Mouse (Mus musculus) spleen, postnatal 36 days (tissue): ENCODE data around the gene Rsph14.
A peak's percentile ranks its signal among the peaks of the same experiment; 100 is the strongest.
"Not testable (repeated sequence)": the region's sequence is repeated elsewhere in the genome, so short reads cannot be mapped to it uniquely, and the experiment has no call there.

Source experiments
- DNase-seq, 2 experiments: peaks; one replicate each; pipeline ENCODE4 v3.0.0; 2022; ENCODE audit warnings: low spot score in 2 of 2, mixed read lengths in 1 of 2

Rsph14 gene

DNA sequence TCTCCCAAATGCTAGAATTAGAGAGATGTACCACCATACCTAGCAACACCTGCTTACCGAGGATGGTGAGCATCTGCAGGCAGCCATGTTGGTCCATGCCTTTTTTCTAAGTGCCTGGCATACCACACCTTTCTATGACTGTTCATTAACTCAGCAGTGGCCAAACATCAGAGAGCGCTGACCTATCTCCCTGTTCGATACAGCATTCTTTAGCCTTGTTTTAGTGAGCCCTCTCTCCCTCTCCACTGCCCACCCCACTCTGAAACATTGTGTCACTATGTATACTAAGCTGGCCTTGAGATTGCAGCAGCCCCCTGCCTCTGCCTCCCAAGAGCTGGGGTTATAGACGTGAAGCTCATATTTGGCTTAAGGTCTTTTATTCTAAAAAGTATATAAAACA lies 21.3 kb upstream of the Rsph14 start:
- DNase-seq = no peak

DNA sequence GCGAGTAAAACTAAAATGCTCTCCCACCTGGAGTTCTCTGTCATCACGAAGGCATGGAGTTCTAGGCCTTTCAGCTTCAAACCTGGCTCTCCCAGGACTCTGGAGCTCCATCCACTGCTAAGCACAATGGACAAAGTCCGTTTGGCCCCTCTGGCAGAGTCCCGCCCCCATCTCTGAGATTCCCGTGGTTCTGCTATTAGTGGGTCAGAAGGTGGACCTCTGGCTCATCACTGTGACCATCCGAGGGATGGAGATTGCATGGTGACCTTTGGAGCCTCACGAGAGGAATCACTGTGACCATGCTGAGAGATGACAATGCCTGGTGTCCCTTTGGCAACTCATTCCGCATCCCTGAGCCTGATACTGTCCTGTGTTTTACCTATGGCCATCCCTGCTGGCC lies 20.5 kb upstream of the Rsph14 start:
- DNase-seq = no peak

DNA sequence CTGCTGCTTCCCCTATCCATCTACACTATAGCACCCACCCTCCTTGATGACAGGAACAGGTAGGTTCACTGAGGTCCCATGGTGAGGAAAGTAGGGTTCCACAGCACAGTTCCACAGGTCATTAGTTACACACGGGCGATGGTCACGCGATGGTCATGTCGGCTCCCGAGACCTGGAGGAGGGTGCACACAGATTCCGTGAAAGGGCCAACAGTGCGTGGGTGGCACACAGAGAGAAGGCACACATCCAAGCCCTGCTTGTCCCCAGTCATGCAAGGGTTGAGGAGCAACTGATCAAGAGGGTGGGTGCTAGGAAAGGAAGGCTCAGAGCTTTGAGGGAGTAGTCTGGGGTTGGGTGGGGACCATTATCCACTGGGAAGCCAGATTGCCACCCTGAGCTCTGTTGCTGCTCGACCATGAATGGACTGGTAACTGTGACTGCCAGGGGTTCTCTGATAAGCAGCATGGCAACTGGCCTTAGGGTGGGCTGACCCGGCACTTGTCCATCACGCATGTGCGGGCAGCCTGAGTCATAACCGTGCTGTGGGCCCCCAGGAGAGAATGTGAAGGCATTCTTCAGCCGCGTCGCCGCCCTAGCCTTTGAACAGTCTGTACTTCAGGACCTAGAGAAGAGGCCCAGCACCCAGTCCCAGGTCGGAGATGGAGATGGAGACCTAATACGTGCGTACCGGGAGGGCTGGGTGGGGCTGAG lies 19.1 kb upstream of the Rsph14 start:
- no peak for DNase-seq

DNA sequence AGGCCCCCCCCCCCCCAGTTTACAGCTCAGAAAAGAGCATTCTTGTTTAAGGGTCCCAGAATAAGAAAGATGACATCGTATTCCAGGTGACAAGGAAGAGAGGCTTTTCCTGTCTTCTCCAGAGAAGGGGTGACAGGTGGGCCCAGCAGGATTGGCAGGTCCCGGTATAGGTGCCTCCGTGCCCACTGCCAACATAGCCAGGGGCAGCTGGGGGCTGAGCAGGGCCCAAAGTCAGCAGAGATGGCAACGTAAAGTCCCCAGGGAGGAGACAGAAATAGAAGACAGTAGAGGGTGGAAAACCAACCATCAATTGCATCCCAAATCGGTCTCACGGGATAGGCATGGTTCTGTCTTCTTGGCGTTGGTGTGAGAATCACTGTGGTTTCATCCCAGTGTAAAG lies 16.3 kb upstream of the Rsph14 start:
- DNase-seq = no peak

DNA sequence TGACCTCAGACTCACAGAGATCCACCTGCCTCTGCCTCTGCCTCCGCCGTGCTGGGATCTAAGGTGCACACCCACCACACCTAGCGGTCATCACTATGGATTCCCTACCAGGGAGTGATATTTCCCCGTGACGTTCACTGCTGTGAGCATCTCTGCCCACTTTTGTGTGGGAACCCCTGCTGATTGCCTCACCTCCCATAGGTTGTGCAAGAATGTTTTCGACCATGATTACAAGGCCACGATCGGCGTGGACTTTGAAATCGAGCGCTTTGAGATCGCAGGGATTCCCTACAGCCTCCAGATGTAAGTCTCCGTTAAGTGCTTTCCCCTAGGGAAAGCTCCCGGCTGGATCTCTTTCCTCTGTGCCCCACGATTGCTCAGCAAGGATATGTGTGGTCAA lies 13.4 kb upstream of the Rsph14 start:
- no peak for DNase-seq

DNA sequence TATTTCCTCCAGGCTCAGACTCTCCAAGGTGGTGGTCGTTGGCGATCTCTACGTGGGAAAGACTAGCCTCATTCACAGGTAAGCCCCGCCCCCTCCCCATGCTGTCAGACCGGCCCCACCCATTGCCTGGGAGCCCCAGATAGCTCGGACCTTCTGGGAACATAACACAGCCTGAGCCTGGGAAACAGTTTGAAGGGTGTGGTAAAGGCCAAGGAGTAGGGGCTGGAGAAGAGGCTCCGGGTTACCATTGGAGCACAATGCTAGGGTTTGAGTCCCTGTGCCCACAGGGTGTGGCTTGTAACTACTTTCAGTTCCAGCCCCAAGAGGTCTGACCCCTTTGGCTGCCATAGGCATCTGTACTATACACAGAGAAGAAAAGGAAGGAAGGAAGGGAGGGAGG lies 12.1 kb upstream of the Rsph14 start:
- no peak for DNase-seq

DNA sequence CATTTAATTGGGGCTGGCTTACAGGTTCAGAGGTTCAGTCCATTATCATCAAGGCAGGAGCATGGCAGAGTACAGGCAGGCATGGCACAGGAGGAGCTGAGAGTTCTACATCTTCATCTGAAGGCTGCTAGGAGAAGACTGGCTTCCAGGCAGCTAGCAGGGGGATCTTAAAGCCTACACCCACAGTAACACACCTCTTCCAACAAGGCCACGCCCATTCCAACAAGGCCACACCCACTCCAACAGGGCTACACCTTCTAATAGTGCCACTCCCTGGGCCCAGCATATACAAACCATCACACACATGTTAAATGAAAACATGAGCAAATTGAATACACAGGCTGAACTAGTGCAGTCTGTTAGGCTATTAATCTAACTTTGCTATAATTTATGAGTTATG lies 9.7 kb upstream of the Rsph14 start:
- DNase-seq = not testable (repeated sequence)

DNA sequence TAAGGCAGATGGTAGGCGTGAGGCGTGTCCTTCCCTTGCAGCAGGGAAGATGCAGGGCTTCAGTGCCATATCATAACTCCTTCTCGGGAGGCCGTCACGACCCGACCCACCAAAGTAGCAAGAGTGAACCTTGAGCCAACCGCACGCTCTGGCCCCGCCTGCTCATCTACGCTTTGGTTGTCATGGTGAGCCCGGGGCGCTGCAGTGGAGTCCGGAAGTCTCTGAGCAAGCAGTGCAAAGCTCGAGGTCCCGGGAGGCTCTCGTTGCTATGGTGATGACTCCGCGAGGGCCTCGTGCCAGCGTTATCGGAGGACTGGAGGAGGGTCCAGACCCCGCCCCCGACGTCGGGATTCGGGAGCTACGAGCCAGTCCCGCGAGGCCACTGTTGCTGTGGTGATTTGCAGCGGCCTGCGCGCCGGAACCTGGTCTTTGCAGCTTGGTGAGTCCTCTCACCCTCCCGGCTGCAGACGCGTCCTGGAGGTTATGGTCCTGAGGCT lies 4.5 kb upstream of the Rsph14 start, which contains the start of gene Rab36:
Gene Rab36, plus strand, starts transcription at position 176 of the 497 bp plus-strand sequence.
- peak; percentile 83 for DNase-seq

DNA sequence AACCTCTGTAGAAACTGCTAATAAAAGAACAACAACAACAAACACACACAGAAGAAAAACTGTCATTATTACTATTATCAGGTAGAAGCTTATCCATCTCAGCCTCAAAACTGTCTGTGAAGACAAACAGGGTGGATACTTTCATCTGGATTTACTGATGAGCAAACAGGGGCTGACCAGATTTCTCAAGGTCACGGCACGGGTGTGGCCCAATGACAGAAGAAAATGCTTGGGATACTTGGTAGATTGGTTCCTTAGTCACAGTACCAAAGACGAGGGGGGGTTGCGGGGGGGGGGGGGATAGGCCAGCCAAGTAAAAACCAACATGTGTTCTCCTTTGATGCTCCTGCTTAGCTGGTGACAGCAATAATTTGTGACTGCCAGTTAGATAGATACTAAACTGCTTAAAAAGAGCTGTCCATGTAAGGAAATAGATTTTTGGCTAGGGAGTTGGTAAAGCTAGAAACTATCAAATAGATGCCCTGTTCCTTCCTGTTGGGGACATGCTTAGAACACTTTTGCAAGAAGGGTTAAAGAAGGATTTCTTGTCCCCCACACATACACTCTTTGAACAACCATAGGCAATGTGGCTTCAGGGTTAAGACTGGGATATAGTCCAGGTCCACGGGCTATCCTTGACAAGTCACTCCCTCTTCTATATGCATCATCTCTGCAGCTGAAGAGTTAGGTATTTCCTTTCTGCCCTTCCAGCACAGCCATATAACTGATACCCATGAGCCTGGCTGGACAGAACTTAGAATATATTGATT lies 856 bp downstream of the Rsph14 start:
- no peak for DNase-seq

DNA sequence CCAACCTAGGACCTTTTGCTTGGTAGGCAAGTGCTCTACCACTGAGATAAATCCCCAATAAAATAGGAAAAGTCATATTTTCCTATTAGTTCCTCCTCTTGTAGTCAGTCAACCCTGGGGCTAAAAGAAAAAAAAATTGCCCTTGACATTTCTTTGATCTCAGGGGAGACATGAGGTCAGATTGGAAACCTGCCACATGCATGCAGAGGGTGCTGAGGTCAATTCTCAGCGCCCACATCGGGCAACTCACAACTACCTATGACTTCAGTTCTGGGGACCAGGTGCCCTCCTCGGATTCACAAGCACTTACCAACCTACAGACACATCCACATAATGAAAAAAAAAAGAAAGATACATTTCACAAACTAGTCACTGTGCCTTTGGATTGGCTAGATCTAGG lies 2.2 kb downstream of the Rsph14 start:
- no peak for DNase-seq

DNA sequence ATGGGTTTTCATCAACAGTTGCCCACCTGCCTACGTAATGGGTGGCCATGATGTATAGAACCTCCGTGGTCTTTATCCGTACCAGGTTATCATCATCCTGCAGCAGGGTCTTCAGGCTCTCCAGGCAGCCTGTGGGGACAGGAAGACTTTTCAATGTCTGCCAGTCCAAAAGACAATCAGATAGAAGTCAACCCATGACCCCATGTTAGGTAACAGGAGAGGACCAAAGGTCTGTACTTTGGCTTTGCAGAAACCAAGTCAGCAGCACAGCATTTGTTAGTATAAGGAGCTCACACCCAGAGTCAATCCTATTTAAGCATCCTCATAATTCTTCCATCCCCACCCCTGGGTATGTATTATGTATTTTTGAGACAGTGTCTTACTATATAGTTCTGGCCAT lies 2.7 kb downstream of the Rsph14 start:
- no peak for DNase-seq

DNA sequence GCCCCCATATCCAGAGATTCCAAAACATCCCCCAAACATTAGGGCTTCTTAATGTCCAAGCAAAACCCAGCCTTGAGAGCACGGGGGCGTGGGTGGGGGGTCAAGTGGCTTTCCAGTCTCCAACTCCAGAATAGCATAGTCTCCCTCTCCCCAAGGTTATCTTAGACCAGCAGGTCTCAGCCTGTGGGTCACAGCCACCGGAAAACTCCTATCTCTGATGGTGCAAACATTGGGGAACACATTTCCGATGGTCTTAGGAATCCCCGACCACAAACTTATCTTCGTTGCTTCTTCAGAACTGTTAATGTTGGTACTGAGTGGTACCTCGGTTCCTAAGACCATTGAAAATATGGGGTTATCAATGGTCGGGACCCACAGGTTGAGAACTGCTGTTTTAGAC lies 3.6 kb downstream of the Rsph14 start:
- no peak for DNase-seq

DNA sequence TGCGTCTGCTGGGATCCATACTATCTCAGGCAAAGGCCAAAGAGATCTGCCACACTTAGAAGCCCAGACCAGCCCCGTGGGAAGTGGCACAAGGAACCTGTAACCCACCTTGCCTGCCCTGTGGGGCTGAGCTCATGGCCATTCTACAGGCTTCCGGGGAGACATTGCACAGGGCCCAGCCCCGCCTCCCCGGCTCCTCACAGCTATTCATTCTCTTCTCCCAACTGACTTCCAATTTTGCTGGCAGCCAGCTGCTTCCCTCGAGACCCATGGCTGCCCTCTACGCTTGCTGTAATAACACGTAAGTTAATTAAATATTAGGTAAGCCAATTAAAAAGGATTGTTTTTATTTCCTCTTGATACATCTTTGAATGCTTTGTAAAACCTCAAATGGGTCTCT lies 5.9 kb downstream of the Rsph14 start:
- DNase-seq = no peak

DNA sequence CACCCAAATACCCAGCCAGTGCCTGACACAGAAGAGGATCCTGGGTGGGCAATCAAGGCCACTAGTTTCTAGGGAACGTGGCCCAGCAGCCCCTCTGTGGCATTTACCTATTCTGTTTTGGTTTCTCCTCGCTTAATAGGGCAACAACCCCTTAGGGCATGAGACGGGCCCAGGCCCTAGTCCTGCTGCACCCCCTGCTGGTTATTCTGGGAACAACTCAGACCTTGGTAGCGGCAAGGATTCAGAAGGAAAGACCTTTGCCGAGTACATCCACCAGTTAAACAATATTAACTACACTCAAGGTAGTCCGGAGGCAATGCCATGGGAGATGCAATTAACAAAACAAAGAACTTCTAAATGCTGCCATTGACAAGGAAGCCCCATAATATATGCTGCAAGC lies 11.2 kb downstream of the Rsph14 start:
- DNase-seq = peak; percentile 34 to 37

DNA sequence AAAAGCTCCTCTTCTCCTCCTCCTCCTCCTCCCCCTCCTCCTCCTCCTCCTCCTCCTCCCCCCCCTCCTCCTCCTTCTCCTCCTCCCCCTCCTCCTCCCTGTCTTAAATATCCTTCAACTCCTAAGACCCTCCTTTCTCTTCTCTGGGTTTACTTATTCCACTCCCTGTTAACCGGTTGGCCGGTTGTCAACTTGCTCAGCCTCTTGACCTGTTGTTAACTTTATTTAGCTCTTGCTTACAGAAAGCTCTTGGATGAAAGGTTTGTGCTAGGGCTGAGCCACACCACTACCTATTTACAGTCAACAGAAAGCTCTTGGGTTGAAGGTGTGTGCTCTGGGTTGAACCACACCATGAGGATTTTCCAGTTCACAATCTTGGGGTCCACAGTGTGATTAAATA lies 12.1 kb downstream of the Rsph14 start:
- DNase-seq = no peak

DNA sequence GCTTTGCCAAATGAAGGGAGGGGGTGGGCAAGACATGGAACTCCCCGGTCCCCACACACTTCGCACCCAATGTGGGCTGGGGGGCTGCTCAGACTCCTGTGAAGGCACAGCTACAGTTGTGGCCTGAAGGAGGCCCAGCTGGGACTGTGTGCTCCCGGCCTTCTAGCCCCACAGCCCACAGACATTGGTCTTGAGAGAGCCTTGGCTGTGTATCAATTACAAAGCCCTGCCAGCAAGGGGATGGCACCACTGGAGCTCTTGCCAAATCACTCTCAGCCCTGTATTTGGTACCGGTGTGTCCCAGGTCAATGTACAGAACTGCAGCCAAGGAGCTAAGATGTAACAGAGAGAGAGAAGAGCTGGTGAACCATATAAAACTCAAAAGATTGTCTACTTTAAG lies 15.9 kb downstream of the Rsph14 start:
- DNase-seq = no peak

DNA sequence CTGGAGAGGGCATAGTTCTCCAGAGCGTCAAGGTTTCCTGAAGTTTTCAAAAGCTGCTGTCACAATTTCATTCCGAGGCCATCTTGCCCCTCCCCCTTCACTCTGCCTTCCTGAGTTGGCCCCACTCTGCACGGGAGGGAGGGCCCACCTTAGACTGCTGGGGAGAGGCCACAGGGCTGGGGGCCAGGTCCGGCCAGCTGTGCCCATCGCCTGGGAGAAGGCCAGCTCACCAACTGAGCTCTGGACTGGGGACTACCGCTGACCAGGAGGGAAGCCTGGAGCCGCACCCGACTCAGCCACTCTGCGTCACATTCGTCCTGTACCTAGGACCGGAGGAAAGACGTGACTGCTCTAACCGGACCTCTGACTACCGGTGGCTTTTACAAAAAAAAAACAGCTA lies 16.9 kb downstream of the Rsph14 start:
- no peak for DNase-seq

DNA sequence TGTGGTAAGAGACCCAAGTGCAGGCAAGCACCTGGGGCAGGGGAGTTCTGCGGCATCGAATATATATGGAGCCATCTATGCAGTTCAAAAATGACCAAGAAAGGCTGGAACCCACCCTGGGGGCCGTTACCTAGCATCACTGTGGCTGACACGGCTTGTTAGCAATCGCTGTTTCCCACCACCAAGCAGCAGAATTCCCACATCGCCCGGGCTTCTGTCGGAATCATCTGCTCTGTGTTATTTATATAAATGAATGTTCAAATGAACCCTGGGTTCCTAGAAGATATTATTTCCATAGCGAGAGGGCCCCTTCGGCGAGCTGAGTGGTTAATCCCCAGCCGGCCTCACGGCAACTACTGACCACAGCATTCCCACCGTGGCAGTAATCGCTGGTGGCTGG lies 21.7 kb downstream of the Rsph14 start:
- DNase-seq = no peak

DNA sequence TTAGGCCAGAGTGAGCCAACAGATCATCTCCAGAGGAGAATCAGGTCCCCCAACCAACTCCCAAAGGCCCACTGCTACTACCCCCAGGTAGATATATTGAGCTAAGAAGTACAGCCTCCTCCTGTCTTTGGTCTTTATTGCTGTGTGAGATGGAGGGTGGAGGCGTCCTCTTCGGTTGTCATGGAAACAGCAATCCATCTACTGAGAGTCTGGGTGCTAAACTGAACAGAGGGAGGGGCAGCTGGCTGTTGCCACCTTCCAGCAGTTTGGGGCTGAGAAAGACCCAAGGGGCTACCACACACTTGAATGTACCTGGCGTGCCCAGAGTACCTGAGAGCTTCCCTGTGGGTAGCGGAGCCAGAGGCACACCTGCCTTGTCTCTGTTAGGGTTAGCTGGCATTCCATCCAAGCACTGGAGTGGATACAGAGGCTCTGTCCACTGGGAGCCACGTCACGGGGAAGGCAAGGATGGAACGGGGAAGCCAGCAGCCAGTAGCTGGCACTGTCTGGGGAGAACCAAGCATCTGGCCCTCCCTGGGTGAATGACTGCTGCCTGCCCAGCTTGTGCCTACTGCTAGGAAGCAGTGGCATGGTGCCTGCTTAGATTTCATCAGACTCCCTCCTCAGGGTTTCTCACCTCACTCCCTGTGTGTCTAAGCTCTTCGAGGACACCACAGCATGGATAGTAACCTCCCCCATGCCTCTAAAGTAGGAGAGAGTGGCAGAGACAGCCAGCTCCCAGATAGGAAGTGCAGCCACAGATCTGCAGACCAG lies 25.3 kb downstream of the Rsph14 start:
- no peak for DNase-seq

DNA sequence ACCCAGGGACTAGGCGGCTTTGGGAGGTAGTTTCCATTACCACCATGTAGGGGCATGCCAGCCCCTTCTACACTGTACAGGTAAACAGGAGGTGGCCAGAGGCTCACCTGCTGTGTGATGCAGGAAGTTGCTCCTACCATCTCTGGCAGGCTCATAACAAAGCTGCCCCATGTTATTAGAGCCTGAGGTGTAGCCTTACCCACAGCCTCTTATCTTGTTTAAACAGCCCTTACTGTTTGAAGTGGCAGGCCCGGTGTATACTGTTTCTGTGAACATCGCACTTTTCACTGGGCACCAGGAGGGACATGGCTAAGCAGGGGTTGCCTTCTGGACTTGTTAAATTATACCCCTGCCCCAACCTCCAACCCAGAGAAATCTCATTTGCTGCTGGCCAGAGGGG lies 28.3 kb downstream of the Rsph14 start:
- no peak for DNase-seq

DNA sequence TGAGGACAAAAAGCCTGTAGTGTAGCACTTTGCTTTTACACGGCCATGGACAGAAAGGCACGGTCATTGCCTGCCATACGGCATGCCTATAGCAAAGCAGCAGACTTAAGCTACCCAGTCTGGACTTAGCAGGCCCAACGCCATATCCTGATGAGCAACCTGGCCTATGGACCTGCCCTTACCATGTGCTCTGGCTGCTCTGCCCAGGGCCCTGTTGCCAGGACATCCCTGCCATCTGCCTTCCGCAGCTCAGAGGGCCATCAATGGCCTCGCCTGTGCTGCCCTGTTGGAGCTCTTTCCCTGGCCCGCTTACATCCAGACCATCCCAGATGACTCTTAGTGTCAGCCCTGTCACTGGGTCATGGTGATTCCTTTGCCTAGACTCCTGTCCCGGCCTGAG lies 31.0 kb downstream of the Rsph14 start:
- DNase-seq = no peak

DNA sequence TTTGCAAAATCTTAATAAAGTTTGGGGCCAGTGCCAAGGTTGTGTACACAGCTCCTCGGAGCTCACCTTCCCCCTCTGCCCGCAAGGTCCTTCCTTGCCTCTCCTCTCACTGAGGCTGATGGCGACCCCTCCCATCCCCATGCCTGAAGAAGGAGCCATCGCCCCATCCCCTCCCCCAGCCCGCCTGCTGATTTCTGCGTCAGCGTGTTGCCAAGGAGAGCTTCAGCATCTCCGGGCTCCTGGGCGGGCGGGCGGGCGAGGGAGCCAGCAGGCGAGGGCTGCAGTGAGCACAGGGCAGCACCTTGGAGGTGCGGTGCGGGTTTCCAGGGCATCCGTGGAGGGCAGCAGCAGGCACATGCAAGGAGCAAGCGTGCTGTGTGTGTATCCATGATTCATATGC lies 37.0 kb downstream of the Rsph14 start:
- DNase-seq = no peak

DNA sequence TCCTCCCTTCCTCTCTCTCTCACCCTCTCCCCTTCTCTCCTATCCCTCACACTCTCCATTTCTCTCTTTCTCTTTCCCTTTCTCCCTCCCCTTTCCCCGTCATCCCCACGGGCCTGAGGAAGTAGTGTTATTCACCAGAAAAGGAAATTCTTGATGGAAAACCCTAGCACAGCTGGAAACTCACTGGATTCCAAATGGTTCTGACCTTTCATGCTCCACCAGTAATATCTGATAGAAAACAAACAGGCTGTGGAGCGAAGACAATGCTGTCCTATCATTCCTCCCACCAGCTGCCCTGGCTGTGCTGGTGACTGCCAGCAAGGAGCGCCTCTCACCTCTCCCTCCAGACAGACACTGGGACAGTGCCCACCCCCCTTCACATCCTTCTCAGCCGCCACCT lies 37.5 kb downstream of the Rsph14 start:
- DNase-seq = no peak
